Mouse (Mus musculus) forebrain, embryonic 16.5 days (tissue): ENCODE data around the gene Vmn1r3. TPM values are rescaled to one million over a fixed set of nuclear protein-coding genes. Genes with fewer than 3 reads are reported as not detected.
"Not testable (repeated sequence)": the region's sequence is repeated elsewhere in the genome, so short reads cannot be mapped to it uniquely, and the experiment has no call there.

Experiments used
- ATAC-seq: fragments of 200-750 bp; cut with Nextera tagmentation; 2 replicates; pipeline ENCODE4 v1.8.0; 2017; ENCODE audit warnings: mild to moderate bottlenecking, moderate library complexity
- H3K27ac ChIP-seq: fragments of 300-500 bp; sonication (generic); 2 replicates; pipeline ENCODE4 v1.5.1; 2014; ENCODE audit warnings: low read length, control low read depth
- H3K27me3 ChIP-seq: fragments of 300-500 bp; sonication (generic); replicated peaks from 2 replicates; pipeline ENCODE4 v1.6.1; 2014; ENCODE audit warnings: low read length; ENCODE audit not compliant: control insufficient read depth, insufficient read depth
- H3K36me3 ChIP-seq: fragments of 300-500 bp; sonication (generic); 2 replicates; pipeline ENCODE4 v1.6.1; 2014; ENCODE audit not compliant: control insufficient read depth, insufficient read depth
- H3K4me1 ChIP-seq: fragments of 300-500 bp; sonication (generic); replicated peaks from 2 replicates; pipeline ENCODE4 v1.6.1; 2014; ENCODE audit warnings: low read length; ENCODE audit not compliant: control insufficient read depth, insufficient read depth
- H3K4me2 ChIP-seq: fragments of 300-500 bp; sonication (generic); 2 replicates; pipeline ENCODE4 v1.6.1; 2014; ENCODE audit warnings: mild to moderate bottlenecking, low read length, control low read depth
- H3K4me3 ChIP-seq: fragments of 300-500 bp; sonication (generic); replicated peaks from 2 replicates; pipeline ENCODE4 v1.5.1; 2014; ENCODE audit warnings: mild to moderate bottlenecking, low read length, control low read depth
- H3K9ac ChIP-seq: fragments of 300-500 bp; sonication (generic); replicated peaks from 2 replicates; pipeline ENCODE4 v1.6.1; 2014; ENCODE audit warnings: low read depth, low read length, control low read depth
- H3K9me3 ChIP-seq: fragments of 300-500 bp; sonication (generic); 2 replicates; pipeline ENCODE4 v1.6.1; 2016; ENCODE audit warnings: low read length; ENCODE audit not compliant: control insufficient read depth
- WGBS: fragments of 180-500 bp; shearing (Covaris S2); extraction: QIAGEN DNeasy Blood & Tissue Kit; methylation state at CpG from one replicate; pipeline ENCODE4 v1.1.7; 2014; 5-methylcytosine and 5-hydroxymethylcytosine counted together
- polyA plus RNA-seq: library from polyadenylated mRNA; unstranded; fragments of >200 nt; fragmentation: Nextera tagmentation; extraction: Ambion mirVana; gene quantifications from 2 replicates; pipeline ENCODE4 v1.2.1, GENCODE M21; 2015

Vmn1r3 gene
- polyA plus RNA-seq: not detected in 2 replicates

- H3K27ac ChIP-seq, H3K4me2 ChIP-seq, H3K4me3 ChIP-seq, ATAC-seq, H3K27me3 ChIP-seq, H3K4me1 ChIP-seq, H3K9me3 ChIP-seq, H3K36me3 ChIP-seq, H3K9ac ChIP-seq: not testable (repeated sequence)
- 91% methylated on average over 1 of the region's 1 CpGs for WGBS
Observed at GRCm38 (mm10) chr4:3185258-3185657, at the start of gene Vmn1r3. Vmn1r3 (minus strand) TSS chr4:3185358.

GRCm38 (mm10) chr4:3232053-3232452, 46.9 kb upstream of the Vmn1r3 start:
- no peak overlapping the region for H3K4me2 ChIP-seq
- 0 out of 2 replicates have a peak, but pooled peaks cover 2% of the 10 kb centered on the region for H3K4me1 ChIP-seq
- 65% methylated on average over 6 of the region's 6 CpGs for WGBS
- peak; percentile 64; the same call in 1 of the 2 replicates for ATAC-seq
- H3K36me3 ChIP-seq: no peaks in the 10 kb centered on the region
- H3K27me3 ChIP-seq: no peaks in the 10 kb centered on the region
- peaks cover 16% of the 10 kb centered on the region for H3K9me3 ChIP-seq
- no peak overlapping the region for H3K27ac ChIP-seq
- no peak overlapping the region for H3K9ac ChIP-seq
- no peak overlapping the region for H3K4me3 ChIP-seq

GRCm38 (mm10) chr4:3230908-3231684, 45.9 kb upstream of the Vmn1r3 start:
- H3K9me3 ChIP-seq: peaks cover 24% of the 10 kb centered on the region
- no peak overlapping the region for H3K9ac ChIP-seq
- H3K27ac ChIP-seq: no peak overlapping the region
- H3K36me3 ChIP-seq: no peaks in the 10 kb centered on the region
- 7% methylated on average over 32 of the region's 48 CpGs for WGBS
- no peaks in the 10 kb centered on the region for H3K27me3 ChIP-seq
- H3K4me2 ChIP-seq: peak overlapping the region; percentile 46
- peak overlapping the region; percentile 19 for H3K4me3 ChIP-seq
- 0 out of 2 replicates have a peak, but pooled peaks cover 2% of the 10 kb centered on the region for H3K4me1 ChIP-seq
- ATAC-seq: no peak

- WGBS: 72% methylated on average over 4 of the region's 4 CpGs
- H3K9me3 ChIP-seq: peaks cover 36% of the 10 kb centered on the region
- no peaks in the 10 kb centered on the region for H3K36me3 ChIP-seq
Observed at GRCm38 (mm10) chr4:3229532-3229931, 44.4 kb upstream of the Vmn1r3 start.

GRCm38 (mm10) chr4:3228476-3228875, 43.3 kb upstream of the Vmn1r3 start:
- Histone ChIP-seq H3K4me3 (no peak overlapping the region), H3K4me1 (0 out of 2 replicates have a peak, but pooled peaks cover 2% of the 10 kb centered on the region), H3K9me3 (peaks cover 36% of the 10 kb centered on the region), H3K4me2 (no peak overlapping the region), H3K9ac (no peak overlapping the region), H3K27me3 (no peaks in the 10 kb centered on the region), H3K27ac (no peak overlapping the region), H3K36me3 (no peaks in the 10 kb centered on the region)
- ATAC-seq: no peak
- WGBS: 58% methylated on average over 4 of the region's 4 CpGs

More at GRCm38 (mm10) chr4:3229532-3229931, 44.4 kb upstream of the Vmn1r3 start:
- no peak for ATAC-seq
- Histone ChIP-seq H3K4me1 (0 out of 2 replicates have a peak, but pooled peaks cover 2% of the 10 kb centered on the region), H3K27ac (no peak overlapping the region), H3K4me2 (no peak overlapping the region), H3K9ac (no peak overlapping the region), H3K4me3 (no peak overlapping the region), H3K27me3 (no peaks in the 10 kb centered on the region)

DNA sequence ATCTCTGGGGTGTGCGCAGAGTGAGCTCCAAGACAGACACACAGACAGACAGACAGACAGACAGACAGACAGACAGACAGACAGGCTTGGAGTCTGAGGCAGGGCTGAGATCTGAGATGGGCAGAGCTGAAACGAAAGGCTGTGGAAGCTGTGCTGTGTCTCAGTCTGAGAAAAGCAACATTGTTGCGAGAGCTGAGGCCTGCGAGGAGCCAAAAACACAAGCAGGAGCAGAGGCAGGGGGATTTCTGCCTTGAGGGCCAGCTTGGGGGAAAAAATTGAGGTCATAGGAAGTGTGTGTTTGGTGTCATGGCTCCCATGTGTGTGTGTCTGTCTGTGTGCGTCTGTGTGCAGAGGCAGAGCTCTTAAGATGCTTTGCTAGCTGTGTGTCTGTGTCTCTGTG, 42.6 kb upstream of the Vmn1r3 start:
- H3K4me2 ChIP-seq: no peak overlapping the region
- no peak overlapping the region for H3K27ac ChIP-seq
- no peak overlapping the region for H3K4me3 ChIP-seq
- 0 out of 2 replicates have a peak, but pooled peaks cover 2% of the 10 kb centered on the region for H3K4me1 ChIP-seq
- WGBS: 62% methylated on average over 5 of the region's 5 CpGs
- no peaks in the 10 kb centered on the region for H3K36me3 ChIP-seq
- no peaks in the 10 kb centered on the region for H3K27me3 ChIP-seq
- no peak for ATAC-seq
- H3K9ac ChIP-seq: no peak overlapping the region
- H3K9me3 ChIP-seq: peaks cover 36% of the 10 kb centered on the region

DNA sequence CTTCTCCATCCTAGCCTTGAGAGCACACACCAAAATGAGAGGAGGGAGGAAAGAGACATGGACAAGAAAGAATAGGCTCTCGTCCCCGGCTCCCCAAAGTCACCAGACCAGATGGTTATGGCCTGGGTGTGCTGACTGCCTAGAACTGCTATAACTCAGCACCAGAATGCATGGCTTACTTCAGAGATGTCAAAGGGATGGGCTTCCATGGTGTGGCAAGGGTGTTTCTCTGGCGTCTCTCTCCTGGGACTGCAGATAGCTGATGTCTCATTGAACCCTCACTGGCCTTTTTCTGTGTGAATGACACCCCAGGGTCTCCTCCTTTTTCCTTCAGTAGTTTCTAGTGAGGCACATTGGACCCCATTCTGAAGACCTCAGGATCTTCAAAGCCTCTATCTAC, 41.3 kb upstream of the Vmn1r3 start:
- no peak overlapping the region for H3K27ac ChIP-seq
- no peak overlapping the region for H3K9ac ChIP-seq
- WGBS: 71% methylated on average over 3 of the region's 3 CpGs
- H3K4me2 ChIP-seq: no peak overlapping the region
- no peak overlapping the region for H3K4me3 ChIP-seq
- H3K36me3 ChIP-seq: no peaks in the 10 kb centered on the region
- H3K9me3 ChIP-seq: peaks cover 32% of the 10 kb centered on the region
- H3K4me1 ChIP-seq: 0 out of 2 replicates have a peak, but pooled peaks cover 2% of the 10 kb centered on the region
- no peak for ATAC-seq
- H3K27me3 ChIP-seq: no peaks in the 10 kb centered on the region

DNA sequence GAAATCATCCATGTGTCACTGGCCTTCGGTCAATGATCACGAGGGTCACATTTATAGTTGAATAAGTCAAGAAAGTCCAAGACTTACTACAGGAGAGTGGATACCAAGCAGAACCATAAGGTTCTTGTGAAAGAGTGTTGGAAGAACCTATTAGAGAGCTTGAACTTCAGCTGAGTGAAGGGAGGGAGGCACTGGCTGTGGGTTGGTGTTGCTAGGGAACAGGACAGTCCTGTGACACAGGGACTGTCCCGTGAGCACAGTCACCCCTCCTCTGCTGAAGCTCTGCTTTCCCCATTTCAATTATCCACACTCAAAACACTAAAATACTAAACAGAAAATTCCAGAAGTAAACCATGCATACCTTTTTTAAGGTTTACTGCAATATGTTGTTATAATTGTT, 40.3 kb upstream of the Vmn1r3 start:
- 67% methylated on average over 3 of the region's 3 CpGs for WGBS
- H3K4me1 ChIP-seq, H3K27me3 ChIP-seq, ATAC-seq, H3K36me3 ChIP-seq, H3K4me3 ChIP-seq, H3K9ac ChIP-seq, H3K4me2 ChIP-seq, H3K27ac ChIP-seq: not testable (repeated sequence)
- peaks cover 32% of the 10 kb centered on the region for H3K9me3 ChIP-seq

DNA sequence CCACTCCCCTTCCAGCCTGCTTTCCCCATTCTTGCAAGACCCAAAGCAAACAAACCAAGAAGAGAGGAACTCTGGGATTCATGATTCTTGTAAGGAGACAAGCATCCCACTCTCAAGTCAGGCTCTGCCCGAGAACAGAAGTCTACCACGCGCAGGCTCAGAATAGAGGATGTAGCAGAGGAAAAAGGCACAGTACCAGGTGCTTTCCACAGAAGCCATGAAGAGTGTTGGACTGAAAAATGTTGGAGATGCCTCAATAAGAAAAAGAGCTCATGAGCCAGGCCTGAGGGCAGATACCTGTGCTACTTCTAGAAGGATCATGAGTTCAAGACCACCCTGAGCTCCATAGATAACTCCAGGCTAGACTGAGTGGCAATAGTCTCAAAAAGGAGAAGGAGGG, 39.7 kb upstream of the Vmn1r3 start:
- peaks cover 32% of the 10 kb centered on the region for H3K9me3 ChIP-seq
- H3K4me2 ChIP-seq, ATAC-seq, H3K27ac ChIP-seq, H3K27me3 ChIP-seq, H3K36me3 ChIP-seq, H3K9ac ChIP-seq, H3K4me1 ChIP-seq, H3K4me3 ChIP-seq: not testable (repeated sequence)
- WGBS: 50% methylated on average over 3 of the region's 3 CpGs
